Mouse (Mus musculus): ENCODE measurements around the gene Ankra2.

GRCm38 (mm10) chr13:98254921-98255320 lies 8.0 kb upstream of the Ankra2 start:
- TF ChIP-seq POLR2A (IDR thresholded peaks at IDR 0.05; ENCODE audit: borderline replicate concordance, extremely low read depth, insufficient read depth, insufficient read length, poor library complexity, severe bottlenecking): no peak
- TF ChIP-seq CTCF (IDR thresholded peaks at IDR 0.05; ENCODE audit: borderline replicate concordance, extremely low read depth, insufficient read depth, insufficient read length): no peak
